Mouse (Mus musculus): ENCODE results near the gene Bmpr2.
"Not testable (repeated sequence)": the region's sequence is repeated elsewhere in the genome, so short reads cannot be mapped to it uniquely, and the experiment has no call there.

Gene Bmpr2

GRCm38 (mm10) chr1:59763164-59763768 is at the start of gene Bmpr2:
TSS of gene Bmpr2 (plus strand) at chr1:59763400.
- peak; percentile 91 for DNase-seq

DNA sequence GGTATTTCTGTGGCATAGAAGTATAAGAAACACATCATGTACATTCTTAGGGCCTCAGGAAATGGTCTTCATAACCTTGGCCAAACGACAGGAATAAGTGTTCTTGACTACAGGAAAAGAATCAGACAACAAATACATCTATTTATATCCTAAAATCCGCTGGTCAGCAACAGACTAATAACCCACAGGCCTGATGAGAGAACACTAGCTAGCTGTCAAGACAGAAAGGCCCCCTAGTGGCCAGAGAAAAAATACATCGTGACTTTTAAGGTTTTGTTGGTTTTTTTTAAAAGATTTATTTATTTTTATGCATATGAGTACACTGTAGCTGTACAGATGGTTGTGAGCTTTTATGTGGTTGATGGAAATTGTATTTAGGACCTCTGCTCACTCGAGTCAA is 43.3 kb upstream of the Bmpr2 start:
- DNase-seq: peak; percentile 9

- no peak for DNase-seq
These were observed 37.5 kb upstream of the Bmpr2 start for GRCm38 (mm10) chr1:59725661-59726060.

DNA sequence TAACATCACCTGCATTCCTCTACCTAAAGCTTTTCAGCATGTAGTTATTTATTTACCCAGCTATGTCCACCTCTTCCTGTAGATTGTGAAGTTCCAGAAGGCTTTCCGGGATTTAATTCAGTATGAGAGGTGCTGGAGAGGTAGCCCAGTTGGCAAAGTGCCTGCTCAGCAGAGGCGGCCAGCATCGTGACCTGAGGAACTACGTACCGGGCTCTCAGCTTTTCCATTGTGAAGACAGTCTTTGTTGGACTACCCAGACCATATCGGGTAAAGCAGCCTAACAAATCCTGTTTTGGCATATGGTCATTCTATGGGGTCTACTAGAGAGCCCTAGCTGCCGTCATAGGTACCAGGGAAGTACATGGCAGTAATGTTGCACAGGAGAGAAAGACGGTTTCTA is 33.1 kb upstream of the Bmpr2 start:
- DNase-seq: no peak

GRCm38 (mm10) chr1:59730737-59731136 is 32.5 kb upstream of the Bmpr2 start:
- DNase-seq: no peak

DNA sequence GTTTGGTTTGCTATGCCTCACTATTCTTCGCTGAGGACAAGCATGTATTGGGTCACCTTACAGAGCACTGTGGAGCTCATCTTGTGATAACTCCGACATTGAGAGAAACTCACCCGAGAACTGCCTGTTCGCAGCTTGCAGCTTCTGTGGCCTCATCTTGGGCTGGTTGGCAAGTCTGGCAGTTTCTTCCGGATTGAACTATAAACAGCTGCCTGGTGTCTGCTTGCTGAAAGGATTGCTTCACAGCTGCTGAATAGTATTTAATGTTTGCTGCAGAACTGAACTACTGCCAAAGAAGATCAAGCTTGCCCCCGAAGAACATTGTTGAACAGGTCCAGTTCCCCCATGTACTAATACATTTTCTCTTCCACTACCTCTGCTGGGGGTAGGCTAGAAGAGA is 29.1 kb upstream of the Bmpr2 start:
- no peak for DNase-seq

DNA sequence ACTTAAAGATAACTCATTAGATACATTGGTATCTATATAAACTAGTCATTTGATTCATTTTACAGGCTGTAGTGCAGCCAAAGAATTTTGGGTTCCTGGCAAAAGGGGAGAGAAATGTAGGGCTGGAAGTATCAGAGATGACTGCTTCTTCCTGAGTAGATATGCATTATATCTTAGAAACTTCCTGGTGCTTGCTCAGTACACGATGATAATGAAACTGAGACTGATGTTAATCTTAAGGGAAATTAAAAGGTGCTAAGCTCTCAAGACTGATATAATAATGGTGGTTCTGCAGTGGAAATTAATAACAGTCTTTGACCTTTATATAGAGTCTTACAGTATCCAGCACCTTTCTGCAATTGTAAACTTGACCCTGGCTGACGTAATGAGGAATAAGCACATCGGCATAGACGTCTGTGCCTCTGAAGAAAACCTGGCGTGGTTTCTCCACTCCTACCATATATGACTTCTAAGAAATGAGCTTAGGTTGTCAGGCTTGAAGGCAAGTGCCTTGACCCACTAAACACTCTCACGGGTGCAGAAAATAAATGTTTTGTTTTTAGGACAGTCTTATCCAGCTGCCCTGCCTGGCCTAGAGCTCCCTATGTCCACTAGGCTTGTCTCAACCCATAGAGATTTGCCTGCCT is 24.3 kb upstream of the Bmpr2 start:
- DNase-seq: no peak

DNA sequence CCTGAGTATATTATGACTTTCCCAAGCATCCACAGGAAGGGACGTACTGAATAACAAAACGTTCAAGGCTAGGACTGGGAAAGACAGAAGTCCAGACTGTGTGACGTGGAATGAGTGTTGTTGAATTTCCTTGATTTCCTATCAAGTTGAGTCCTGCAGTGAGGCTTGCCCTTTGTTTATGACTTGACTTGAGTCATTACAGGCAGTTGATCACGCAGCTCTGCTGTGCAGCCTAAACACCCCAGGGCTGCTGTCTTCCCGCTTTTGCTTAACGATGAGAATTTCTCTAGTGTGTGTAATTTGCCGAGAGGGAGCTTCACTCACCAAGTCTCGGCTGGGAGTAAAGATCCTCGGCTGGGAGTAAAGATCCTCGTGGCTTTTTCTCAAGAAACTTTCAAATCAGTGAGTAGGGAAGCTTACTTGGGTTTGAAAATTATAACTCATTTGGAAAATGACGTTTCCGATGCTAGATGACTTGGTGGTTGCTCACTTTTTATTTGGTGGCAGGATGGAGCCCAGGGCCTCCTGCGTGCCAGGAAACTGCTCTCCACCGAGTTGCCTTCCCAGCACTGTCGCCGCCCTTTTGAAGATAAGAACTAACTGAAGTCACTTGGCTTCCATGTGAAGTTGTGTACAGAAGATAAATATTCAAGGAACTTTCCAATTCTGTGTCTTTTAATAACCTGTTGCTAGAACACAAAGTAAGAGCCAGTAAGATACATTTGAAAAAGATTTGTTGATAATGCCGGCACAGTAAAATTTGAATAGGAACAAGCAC is 23.4 kb upstream of the Bmpr2 start:
- no peak for DNase-seq

- DNase-seq: no peak
These were observed 14.2 kb upstream of the Bmpr2 start for GRCm38 (mm10) chr1:59749047-59749446.

DNA sequence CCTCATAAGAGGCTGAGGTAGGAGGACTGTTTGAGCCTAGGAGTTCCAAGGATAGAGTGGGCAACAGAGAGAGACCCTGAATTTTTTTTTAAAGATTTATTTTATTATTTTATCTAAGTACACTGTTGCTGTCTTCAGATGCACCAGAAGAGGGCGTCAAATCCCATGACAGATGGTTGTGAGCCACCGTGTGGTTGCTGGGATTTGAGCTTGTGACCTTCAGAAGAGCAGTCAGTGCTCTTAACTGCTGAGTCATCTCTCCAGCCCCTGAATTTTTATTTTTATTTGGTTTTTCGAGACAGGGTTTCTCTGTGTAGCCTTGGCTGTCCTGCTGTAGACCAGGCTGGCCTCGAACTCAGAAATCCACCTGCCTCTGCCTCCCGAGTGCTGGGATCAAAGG is 13.5 kb upstream of the Bmpr2 start:
- DNase-seq: not testable (repeated sequence)

DNA sequence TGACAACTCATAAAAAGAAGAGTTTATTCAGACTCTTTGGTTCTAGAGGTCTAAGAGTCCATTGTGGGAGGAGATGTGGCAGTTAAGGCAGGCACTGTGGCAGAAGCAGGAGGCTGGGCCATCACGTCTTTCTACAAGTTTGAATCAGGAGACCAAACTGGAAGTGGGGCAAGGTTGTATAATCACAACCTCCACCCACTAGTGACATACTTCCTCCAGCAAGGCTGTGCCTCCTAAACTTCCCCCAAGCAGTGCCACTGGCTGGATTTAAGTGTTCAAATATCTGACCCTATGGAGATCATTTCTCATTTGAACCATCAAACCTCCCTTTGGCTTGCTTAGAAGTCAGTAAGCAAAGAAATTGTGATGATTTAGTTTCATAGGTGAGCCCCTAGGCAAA is 7.9 kb upstream of the Bmpr2 start:
- no peak for DNase-seq

DNA sequence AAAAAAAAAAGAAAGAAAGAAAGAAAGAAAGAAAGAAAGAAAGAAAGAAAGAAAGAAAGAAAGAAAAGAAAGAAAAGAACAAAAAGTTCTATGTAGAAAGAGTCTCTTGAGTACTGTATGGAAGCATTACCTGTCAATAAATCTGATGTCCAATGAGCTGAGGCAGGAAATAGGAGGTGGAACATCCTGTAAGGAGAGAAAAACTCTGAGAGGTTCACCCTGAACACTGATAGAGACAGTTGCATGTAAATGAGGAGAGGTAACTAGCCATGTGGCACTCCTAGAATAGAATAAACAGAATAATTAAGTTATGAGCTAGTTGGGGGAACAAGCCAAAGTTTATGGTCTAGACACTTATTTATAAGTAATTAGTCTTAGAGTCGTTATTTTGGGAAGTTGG is 4.9 kb upstream of the Bmpr2 start:
- DNase-seq: no peak

DNA sequence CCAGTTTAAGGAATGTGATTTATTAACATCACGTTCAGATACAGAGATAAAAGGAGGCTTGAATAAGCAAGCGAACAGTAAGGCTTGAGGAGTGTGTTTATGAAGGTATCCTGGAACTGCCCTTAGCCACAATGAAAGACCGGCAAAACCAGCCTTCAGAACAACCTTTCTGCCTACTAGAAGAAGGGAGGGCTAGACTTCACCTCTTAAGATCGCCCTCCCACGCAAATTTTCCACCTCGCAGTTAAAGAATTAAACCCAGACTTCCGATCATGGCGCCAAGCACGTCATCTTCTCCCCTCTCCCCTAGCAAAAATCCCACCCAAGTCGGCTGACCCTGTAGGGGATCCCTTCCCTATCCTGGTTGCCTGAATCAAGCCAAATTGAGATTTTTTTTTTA is 992 bp upstream of the Bmpr2 start:
- peak; percentile 42 for DNase-seq

GRCm38 (mm10) chr1:59762651-59763163 is 493 bp upstream of the Bmpr2 start:
- peak; percentile 71 for DNase-seq

DNA sequence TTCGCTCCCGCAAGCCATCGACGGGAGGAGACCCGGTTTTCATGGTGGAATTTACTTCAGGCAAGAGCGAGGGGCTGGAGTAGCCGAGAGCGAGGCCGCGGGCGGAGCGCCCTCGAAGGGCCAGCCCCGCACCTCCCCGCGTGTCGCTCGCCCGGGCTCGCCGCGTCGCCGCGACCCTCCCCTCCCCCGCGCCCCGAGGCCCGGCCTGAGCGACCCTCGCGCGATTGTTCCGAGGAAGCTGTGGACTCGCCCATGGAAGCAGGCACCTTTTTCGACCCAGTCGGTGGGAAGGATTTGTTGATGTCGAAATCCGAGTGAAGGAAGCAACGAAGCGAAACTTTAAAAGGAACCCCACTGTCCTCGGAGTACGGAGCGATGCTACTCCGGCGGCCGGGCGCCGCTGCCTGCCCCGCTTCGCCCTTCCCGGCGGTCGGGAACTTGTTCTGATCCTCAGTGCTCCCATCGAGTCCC is 616 bp downstream of the Bmpr2 start:
- peak; percentile 65 for DNase-seq

DNA sequence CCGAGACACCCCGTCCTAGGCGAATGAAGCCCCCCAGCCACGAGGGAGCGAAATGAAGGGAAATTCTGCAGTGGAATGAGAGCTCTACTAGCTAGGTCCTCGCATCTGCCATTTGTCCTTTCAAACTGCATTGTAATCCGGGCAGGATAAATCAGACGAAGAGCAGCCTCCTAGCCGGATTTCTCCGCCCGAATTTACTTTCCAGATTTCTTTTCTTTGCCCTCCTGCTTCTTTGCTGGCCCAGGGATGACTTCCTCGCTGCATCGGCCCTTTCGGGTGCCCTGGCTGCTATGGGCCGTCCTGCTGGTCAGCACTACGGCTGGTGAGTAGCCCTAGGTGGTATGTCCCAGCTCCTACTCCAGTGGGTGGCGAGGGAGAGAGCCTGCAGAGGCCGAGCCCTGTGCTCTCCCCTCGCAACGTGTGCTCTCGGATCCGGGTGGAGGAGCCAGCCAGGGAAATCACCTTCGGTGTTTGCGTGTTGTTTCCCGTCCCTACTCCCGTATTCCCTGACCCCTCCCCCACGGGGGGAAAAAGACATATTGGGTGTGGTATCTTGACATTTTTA is 1.3 kb downstream of the Bmpr2 start:
- DNase-seq: peak; percentile 40

GRCm38 (mm10) chr1:59765279-59765678 is 2.1 kb downstream of the Bmpr2 start:
- no peak for DNase-seq

DNA sequence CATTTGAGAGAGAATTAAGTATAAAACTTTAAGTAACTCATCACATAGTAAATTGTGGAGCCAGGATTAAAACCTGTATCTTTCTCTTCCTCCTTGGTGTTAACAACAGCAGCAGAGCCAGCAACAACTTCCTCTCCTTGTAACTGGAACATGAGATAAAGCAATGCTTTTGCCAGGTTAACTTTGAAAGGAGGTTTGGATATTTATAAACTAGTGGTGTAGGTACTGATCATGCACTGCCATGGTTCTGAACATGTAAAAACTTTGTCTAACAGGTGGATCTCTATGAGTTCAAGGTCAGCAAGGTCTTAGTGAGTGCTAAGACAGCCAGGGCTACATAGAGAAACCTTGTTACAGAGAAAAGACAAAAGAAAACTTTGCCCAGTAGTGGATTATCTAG is 3.4 kb downstream of the Bmpr2 start:
- DNase-seq: no peak

DNA sequence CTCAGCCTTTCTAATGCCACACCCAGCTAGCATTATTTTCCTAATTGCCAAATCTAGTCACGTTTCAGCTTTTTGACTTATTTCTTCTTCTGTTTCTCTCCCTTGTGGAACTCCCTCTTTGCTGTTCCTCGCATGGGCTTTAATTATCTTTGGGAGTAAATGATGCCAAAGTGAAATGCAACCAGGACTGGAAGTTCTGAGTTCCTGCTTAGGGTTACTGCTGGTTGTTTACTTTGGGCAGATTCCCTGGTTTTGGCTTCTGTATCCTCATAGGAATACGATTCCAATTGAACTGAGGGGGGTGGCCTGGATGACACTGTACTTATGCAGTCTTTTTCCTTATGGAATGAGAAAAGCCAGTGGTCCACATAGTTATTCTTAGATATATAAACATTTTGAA is 8.7 kb downstream of the Bmpr2 start:
- no peak for DNase-seq

- no peak for DNase-seq
These were observed 17.9 kb downstream of the Bmpr2 start for GRCm38 (mm10) chr1:59781080-59781479.

GRCm38 (mm10) chr1:59788975-59789374 is 25.8 kb downstream of the Bmpr2 start:
- no peak for DNase-seq

DNA sequence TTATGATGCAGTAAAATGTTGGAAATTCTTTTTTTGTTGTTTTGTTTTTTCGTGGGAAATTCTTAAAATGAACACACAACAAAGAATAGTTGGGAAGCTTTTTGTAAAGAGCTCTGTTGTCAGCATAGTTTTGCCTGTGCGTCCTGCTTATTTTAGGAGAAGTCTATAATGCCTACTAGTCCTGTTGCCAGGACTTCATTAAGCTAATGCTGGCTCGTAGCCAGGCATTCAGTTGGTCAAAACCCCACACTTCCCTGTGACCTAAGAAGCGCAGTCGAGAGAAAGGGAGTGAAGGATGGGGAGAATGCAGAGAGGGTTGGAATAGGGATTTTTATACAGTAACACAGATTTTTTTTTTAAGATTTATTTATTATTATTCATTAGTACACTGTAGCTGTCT is 26.5 kb downstream of the Bmpr2 start:
- no peak for DNase-seq

DNA sequence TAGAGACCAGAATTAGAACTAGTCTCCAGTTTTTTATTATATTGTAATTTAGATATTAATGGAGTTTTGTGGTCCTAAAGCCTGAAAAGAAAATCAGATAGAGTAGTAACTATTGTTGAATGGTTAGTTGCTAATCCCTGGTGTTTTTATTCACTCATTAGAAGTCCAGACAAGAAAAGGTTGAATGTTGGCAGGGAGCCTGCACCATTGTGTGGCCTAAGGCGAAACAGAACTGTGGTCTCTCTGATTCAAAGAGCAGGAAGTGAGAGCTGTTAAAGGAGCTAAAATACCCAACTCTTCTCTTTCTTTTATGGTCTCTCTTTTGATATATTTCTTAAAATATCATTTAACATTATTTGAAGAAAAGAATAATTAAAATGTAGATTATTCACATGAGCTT is 32.1 kb downstream of the Bmpr2 start:
- no peak for DNase-seq

- DNase-seq: no peak
These were observed 34.7 kb downstream of the Bmpr2 start for GRCm38 (mm10) chr1:59797865-59798264.

Data from thymus, postnatal 4 days (tissue).